Mouse (Mus musculus) cortical plate, adult 2 months (tissue): ENCODE measurements around the gene Mov10.

ENCODE experiments used
- CTCF ChIP-seq: fragments of 200-500 bp; IDR thresholded peaks from 2 replicates; pipeline ENCODE4 v1.5.1; 2011; ENCODE audit warnings: mild to moderate bottlenecking, control low read depth, low read length; ENCODE audit not compliant: insufficient read depth; ENCODE audit errors: extremely low read depth
- POLR2A ChIP-seq: fragments of 200-500 bp; IDR thresholded peaks from 2 replicates; pipeline ENCODE4 v1.6.1; 2011; ENCODE audit warnings: mild to moderate bottlenecking, low read length, control low read depth; ENCODE audit not compliant: insufficient read depth; ENCODE audit errors: extremely low read depth

- no peak for TF ChIP-seq CTCF
- no peak for TF ChIP-seq POLR2A
Observed at GRCm38 (mm10) chr3:104789822-104790221, 28.5 kb downstream of the Mov10 start.
